Mouse (Mus musculus) kidney, embryonic 16.5 days (tissue): ENCODE measurements at regions not wholly inside any gene's neighbourhood (a gene's known extent, or its start where the extent isn't known, plus 50 kb on each side); places are given as distances from the start of the nearest gene placed in this dataset.

Source experiments
- ATAC-seq: fragments of 200-750 bp; cut with Nextera tagmentation; 2 replicates; pipeline ENCODE4 v1.8.0; 2017; ENCODE audit warnings: moderate TSS enrichment; ENCODE audit not compliant: low FRiP score, low TSS enrichment
- H3K27ac ChIP-seq: fragments of 300-500 bp; sonication (generic); 2 replicates; pipeline ENCODE4 v1.5.1; 2014; ENCODE audit warnings: low read length
- H3K27me3 ChIP-seq: fragments of 300-500 bp; sonication (generic); 2 replicates; pipeline ENCODE4 v1.6.1; 2014; ENCODE audit warnings: low read length, control low read depth, mixed read lengths; ENCODE audit not compliant: insufficient read depth
- H3K36me3 ChIP-seq: fragments of 300-500 bp; sonication (generic); 2 replicates; pipeline ENCODE4 v1.6.1; 2014; ENCODE audit warnings: low read length, control low read depth, mixed read lengths; ENCODE audit not compliant: insufficient read depth
- H3K4me1 ChIP-seq: fragments of 300-500 bp; sonication (generic); 2 replicates; pipeline ENCODE4 v1.6.1; 2014; ENCODE audit warnings: low read length, control low read depth, mixed read lengths; ENCODE audit not compliant: insufficient read depth
- H3K4me2 ChIP-seq: fragments of 300-500 bp; sonication (generic); replicated peaks from 2 replicates; pipeline ENCODE4 v1.6.1; 2014; ENCODE audit warnings: low read depth, low read length
- H3K4me3 ChIP-seq: fragments of 300-500 bp; sonication (generic); 2 replicates; pipeline ENCODE4 v1.5.1; 2014; ENCODE audit warnings: mild to moderate bottlenecking, low read length
- H3K9ac ChIP-seq: fragments of 300-500 bp; sonication (generic); replicated peaks from 2 replicates; pipeline ENCODE4 v1.6.1; 2014; ENCODE audit warnings: low read length
- H3K9me3 ChIP-seq: fragments of 300-500 bp; sonication (generic); 2 replicates; pipeline ENCODE4 v1.6.1; 2016; ENCODE audit warnings: low read length, control low read depth
- WGBS: fragments of 180-500 bp; shearing (Covaris S2); extraction: QIAGEN DNeasy Blood & Tissue Kit; methylation state at CpG from one replicate; pipeline ENCODE4 v1.1.7; 2014; 5-methylcytosine and 5-hydroxymethylcytosine counted together

GRCm38 (mm10) chr8:115825899-115826502 is 118.4 kb upstream of the Maf start:
- no peak overlapping the region for H3K9ac ChIP-seq
- no peak overlapping the region for H3K4me2 ChIP-seq
- no peak overlapping the region for H3K4me3 ChIP-seq
- ATAC-seq, result no peak
- H3K36me3 ChIP-seq, result no peaks in the 10 kb centered on the region
- 53% methylated on average over 5 of the region's 5 CpGs for whole genome bisulfite sequencing
- H3K9me3 ChIP-seq, result no peaks in the 10 kb centered on the region
- peak overlapping the region; percentile 13; the same call in 1 of the 2 replicates for H3K27ac ChIP-seq
- H3K27me3 ChIP-seq, result no peaks in the 10 kb centered on the region
- H3K4me1 ChIP-seq, result peaks cover 21% of the 10 kb centered on the region

GRCm38 (mm10) chr8:115824478-115824785 is 116.8 kb upstream of the Maf start:
- 84% methylated on average over 6 of the region's 6 CpGs for WGBS
- H3K27me3 ChIP-seq, result no peaks in the 10 kb centered on the region
- no peak overlapping the region for H3K27ac ChIP-seq
- H3K9me3 ChIP-seq, result no peaks in the 10 kb centered on the region
- H3K9ac ChIP-seq, result no peak overlapping the region
- peaks cover 21% of the 10 kb centered on the region for H3K4me1 ChIP-seq
- no peak overlapping the region for H3K4me2 ChIP-seq
- ATAC-seq, result no peak
- H3K4me3 ChIP-seq, result no peak overlapping the region
- no peaks in the 10 kb centered on the region for H3K36me3 ChIP-seq

- no peak overlapping the region for H3K4me2 ChIP-seq
- peaks cover 21% of the 10 kb centered on the region for H3K4me1 ChIP-seq
- H3K27ac ChIP-seq, result no peak overlapping the region
- no peaks in the 10 kb centered on the region for H3K27me3 ChIP-seq
- ATAC-seq, result no peak
- H3K4me3 ChIP-seq, result no peak overlapping the region
- 52% methylated on average over 8 of the region's 8 CpGs for WGBS
- H3K9ac ChIP-seq, result no peak overlapping the region
- no peaks in the 10 kb centered on the region for H3K9me3 ChIP-seq
- H3K36me3 ChIP-seq, result no peaks in the 10 kb centered on the region
Observed at GRCm38 (mm10) chr8:115823673-115824477, 116.3 kb upstream of the Maf start.

GRCm38 (mm10) chr8:115813426-115813825 is 105.8 kb upstream of the Maf start:
- 70% methylated on average over 4 of the region's 4 CpGs for WGBS
- H3K4me1 ChIP-seq, result no peaks in the 10 kb centered on the region
- H3K36me3 ChIP-seq, result no peaks in the 10 kb centered on the region
- no peak overlapping the region for H3K4me3 ChIP-seq
- H3K4me2 ChIP-seq, result no peak overlapping the region
- no peak overlapping the region for H3K9ac ChIP-seq
- no peaks in the 10 kb centered on the region for H3K9me3 ChIP-seq
- H3K27ac ChIP-seq, result no peak overlapping the region
- no peak for ATAC-seq
- H3K27me3 ChIP-seq, result no peaks in the 10 kb centered on the region

GRCm38 (mm10) chr8:115806579-115806978 is 99.0 kb upstream of the Maf start:
- ATAC-seq, result no peak

GRCm38 (mm10) chr8:115806139-115806538 is 98.5 kb upstream of the Maf start:
- Histone ChIP-seq H3K4me2 (no peak overlapping the region), H3K9me3 (no peaks in the 10 kb centered on the region), H3K4me1 (no peaks in the 10 kb centered on the region), H3K4me3 (no peak overlapping the region), H3K36me3 (no peaks in the 10 kb centered on the region), H3K27me3 (no peaks in the 10 kb centered on the region), H3K27ac (no peak overlapping the region), H3K9ac (no peak overlapping the region)
- ATAC-seq, result no peak
- WGBS, result 50% methylated on average over 6 of the region's 6 CpGs

More at GRCm38 (mm10) chr8:115806579-115806978, 99.0 kb upstream of the Maf start:
- 63% methylated on average over 9 of the region's 9 CpGs for WGBS
- Histone ChIP-seq H3K4me3 (no peak overlapping the region), H3K4me1 (no peaks in the 10 kb centered on the region), H3K27me3 (no peaks in the 10 kb centered on the region), H3K36me3 (no peaks in the 10 kb centered on the region), H3K9ac (no peak overlapping the region), H3K27ac (no peak overlapping the region), H3K9me3 (no peaks in the 10 kb centered on the region), H3K4me2 (no peak overlapping the region)

- H3K27ac ChIP-seq, result no peak overlapping the region
- no peaks in the 10 kb centered on the region for H3K36me3 ChIP-seq
- 79% methylated on average over 1 of the region's 1 CpGs for WGBS
- H3K4me2 ChIP-seq, result no peak overlapping the region
- no peak overlapping the region for H3K9ac ChIP-seq
- no peak for ATAC-seq
- no peak overlapping the region for H3K4me3 ChIP-seq
- no peaks in the 10 kb centered on the region for H3K4me1 ChIP-seq
- no peaks in the 10 kb centered on the region for H3K27me3 ChIP-seq
- no peaks in the 10 kb centered on the region for H3K9me3 ChIP-seq
Observed at GRCm38 (mm10) chr8:115793587-115793986, 86.0 kb upstream of the Maf start.

- Histone ChIP-seq H3K4me2 (no peak overlapping the region), H3K27me3 (no peaks in the 10 kb centered on the region), H3K9me3 (no peaks in the 10 kb centered on the region), H3K4me3 (no peak overlapping the region), H3K36me3 (no peaks in the 10 kb centered on the region), H3K9ac (no peak overlapping the region), H3K27ac (no peak overlapping the region), H3K4me1 (no peaks in the 10 kb centered on the region)
- 52% methylated on average over 6 of the region's 6 CpGs for WGBS
- no peak for ATAC-seq
Observed at GRCm38 (mm10) chr8:115788421-115788820, 80.8 kb upstream of the Maf start.

- Histone ChIP-seq H3K9me3 (no peaks in the 10 kb centered on the region), H3K9ac (no peak overlapping the region), H3K4me2 (no peak overlapping the region), H3K27ac (no peak overlapping the region), H3K27me3 (no peaks in the 10 kb centered on the region), H3K4me3 (no peak overlapping the region), H3K36me3 (no peaks in the 10 kb centered on the region), H3K4me1 (no peaks in the 10 kb centered on the region)
- 87% methylated on average over 4 of the region's 4 CpGs for WGBS
- ATAC-seq, result no peak; the same call in 1 of the 2 replicates
Observed at GRCm38 (mm10) chr8:115786185-115786584, 78.6 kb upstream of the Maf start.

GRCm38 (mm10) chr8:115785769-115786168 is 78.2 kb upstream of the Maf start:
- Histone ChIP-seq H3K27me3 (no peaks in the 10 kb centered on the region), H3K36me3 (no peaks in the 10 kb centered on the region), H3K4me1 (no peaks in the 10 kb centered on the region), H3K9me3 (no peaks in the 10 kb centered on the region), H3K4me3 (no peak overlapping the region), H3K9ac (no peak overlapping the region), H3K27ac (no peak overlapping the region), H3K4me2 (no peak overlapping the region)
- no peak for ATAC-seq
- 89% methylated on average over 3 of the region's 3 CpGs for WGBS
